Mouse (Mus musculus): ENCODE data around the gene Lgr4. TPM values are rescaled to one million over a fixed set of nuclear protein-coding genes. Genes with fewer than 3 reads are reported as not detected.
A peak's percentile ranks its signal among the peaks of the same experiment; 100 is the strongest.

Gene Lgr4
- polyA plus RNA-seq, 1 experiment from 2014 or later: 3.9 TPM

GRCm38 (mm10) chr2:109930366-109930765 is 12.9 kb downstream of the Lgr4 start:
- Histone ChIP-seq H3K9me3 (ENCODE audit: low read length) (no peaks in the 10 kb centered on the region), H3K4me2 (ENCODE audit: low read depth, low read length) (no peak overlapping the region)
- ATAC-seq: no peak

GRCm38 (mm10) chr2:109930771-109931170 is 13.3 kb downstream of the Lgr4 start:
- H3K4me1 ChIP-seq (ENCODE audit: insufficient read depth): peaks cover 11% of the 10 kb centered on the region; the same call in 1 of the 2 replicates
- no peak for DNase-seq

More at GRCm38 (mm10) chr2:109930366-109930765, 12.9 kb downstream of the Lgr4 start:
- H3K36me3 ChIP-seq (replicated peaks; ENCODE audit: insufficient read depth, low read length): 0 out of 2 replicates have a peak, but pooled peaks cover 5% of the 10 kb centered on the region
- peaks cover 13% of the 10 kb centered on the region; the same call in 1 of the 2 replicates for H3K4me1 ChIP-seq (ENCODE audit: insufficient read depth)
- H3K4me3 ChIP-seq (ENCODE audit: low read depth, low read length): no peak overlapping the region
- WGBS (ENCODE audit: insufficient replicate concordance): 85% methylated on average over 5 of the region's 5 CpGs
- no peak for TF ChIP-seq CTCF (IDR thresholded peaks at IDR 0.05; ENCODE audit: low read depth)
- no peak for TF ChIP-seq EP300 (IDR thresholded peaks at IDR 0.05; ENCODE audit: low read depth)
- DNase-seq: no peak
- H3K27me3 ChIP-seq (ENCODE audit: insufficient read depth, low read length): no peaks in the 10 kb centered on the region
- H3K27ac ChIP-seq (ENCODE audit: low read depth): no peak overlapping the region
- H3K9ac ChIP-seq (replicated peaks): no peak overlapping the region

GRCm38 (mm10) chr2:109931978-109932780 is 14.7 kb downstream of the Lgr4 start:
- Histone ChIP-seq H3K4me3 (ENCODE audit: low read depth, low read length) (peak overlapping the region; percentile 25), H3K9ac (replicated peaks) (no peak overlapping the region; the same call in 1 of the 2 replicates), H3K27me3 (ENCODE audit: insufficient read depth, low read length) (no peaks in the 10 kb centered on the region), H3K36me3 (replicated peaks; ENCODE audit: insufficient read depth, low read length) (no peaks in the 10 kb centered on the region), H3K4me1 (ENCODE audit: insufficient read depth) (peaks cover 14% of the 10 kb centered on the region; the same call in 1 of the 2 replicates), H3K4me2 (ENCODE audit: low read depth, low read length) (peak overlapping the region; percentile 59), H3K9me3 (ENCODE audit: low read length) (no peaks in the 10 kb centered on the region), H3K27ac (ENCODE audit: low read depth) (peak overlapping the region; percentile 64; the same call in 1 of the 2 replicates)
- 14% methylated on average over 13 of the region's 13 CpGs for WGBS (ENCODE audit: insufficient replicate concordance)
- ATAC-seq: peak; percentile 60
- no peak for DNase-seq
- TF ChIP-seq CTCF (IDR thresholded peaks at IDR 0.05; ENCODE audit: low read depth): no peak
- no peak for TF ChIP-seq EP300 (IDR thresholded peaks at IDR 0.05; ENCODE audit: low read depth)

More at GRCm38 (mm10) chr2:109930771-109931170, 13.3 kb downstream of the Lgr4 start:
- no peak for TF ChIP-seq EP300 (IDR thresholded peaks at IDR 0.05; ENCODE audit: low read depth)
- peak; percentile 22; the same call in 1 of the 2 replicates for TF ChIP-seq CTCF (IDR thresholded peaks at IDR 0.05; ENCODE audit: low read depth)
- 85% methylated on average over 4 of the region's 4 CpGs for WGBS (ENCODE audit: insufficient replicate concordance)
- no peak overlapping the region for H3K4me3 ChIP-seq (ENCODE audit: low read depth, low read length)
- H3K27ac ChIP-seq (ENCODE audit: low read depth): no peak overlapping the region
- no peak overlapping the region for H3K9ac ChIP-seq (replicated peaks)
- ATAC-seq: no peak
- H3K9me3 ChIP-seq (ENCODE audit: low read length): no peaks in the 10 kb centered on the region
- H3K4me2 ChIP-seq (ENCODE audit: low read depth, low read length): no peak overlapping the region
- no peaks in the 10 kb centered on the region for H3K27me3 ChIP-seq (ENCODE audit: insufficient read depth, low read length)
- H3K36me3 ChIP-seq (replicated peaks; ENCODE audit: insufficient read depth, low read length): 0 out of 2 replicates have a peak, but pooled peaks cover 2% of the 10 kb centered on the region

GRCm38 (mm10) chr2:109933151-109933550 is 15.7 kb downstream of the Lgr4 start:
- no peak for DNase-seq
- ATAC-seq: no peak
- H3K4me2 ChIP-seq (ENCODE audit: low read depth, low read length): peak overlapping the region; percentile 59
- 68% methylated on average over 3 of the region's 3 CpGs for WGBS (ENCODE audit: insufficient replicate concordance)
- peaks cover 14% of the 10 kb centered on the region; the same call in 1 of the 2 replicates for H3K4me1 ChIP-seq (ENCODE audit: insufficient read depth)
- TF ChIP-seq CTCF (IDR thresholded peaks at IDR 0.05; ENCODE audit: low read depth): no peak
- no peak for TF ChIP-seq EP300 (IDR thresholded peaks at IDR 0.05; ENCODE audit: low read depth)
- H3K4me3 ChIP-seq (ENCODE audit: low read depth, low read length): no peak overlapping the region; the same call in 1 of the 2 replicates
- no peaks in the 10 kb centered on the region for H3K36me3 ChIP-seq (replicated peaks; ENCODE audit: insufficient read depth, low read length)
- H3K9ac ChIP-seq (replicated peaks): no peak overlapping the region; the same call in 1 of the 2 replicates
- no peaks in the 10 kb centered on the region for H3K27me3 ChIP-seq (ENCODE audit: insufficient read depth, low read length)
- H3K9me3 ChIP-seq (ENCODE audit: low read length): no peaks in the 10 kb centered on the region
- H3K27ac ChIP-seq (ENCODE audit: low read depth): peak overlapping the region; percentile 58

GRCm38 (mm10) chr2:109934086-109934485 is 16.6 kb downstream of the Lgr4 start:
- WGBS (ENCODE audit: insufficient replicate concordance): 46% methylated on average over 4 of the region's 4 CpGs
- Histone ChIP-seq H3K4me2 (ENCODE audit: low read depth, low read length) (no peak overlapping the region), H3K27ac (ENCODE audit: low read depth) (0 out of 2 replicates have a peak overlapping the region, but pooled peaks have one; percentile 31), H3K36me3 (replicated peaks; ENCODE audit: insufficient read depth, low read length) (no peaks in the 10 kb centered on the region), H3K4me1 (ENCODE audit: insufficient read depth) (peaks cover 14% of the 10 kb centered on the region; the same call in 1 of the 2 replicates), H3K9me3 (ENCODE audit: low read length) (no peaks in the 10 kb centered on the region), H3K27me3 (ENCODE audit: insufficient read depth, low read length) (no peaks in the 10 kb centered on the region), H3K4me3 (ENCODE audit: low read depth, low read length) (no peak overlapping the region), H3K9ac (replicated peaks) (no peak overlapping the region; the same call in 1 of the 2 replicates)
- DNase-seq: no peak
- TF ChIP-seq CTCF (IDR thresholded peaks at IDR 0.05; ENCODE audit: low read depth): no peak
- TF ChIP-seq EP300 (IDR thresholded peaks at IDR 0.05; ENCODE audit: low read depth): no peak
- ATAC-seq: no peak

GRCm38 (mm10) chr2:109935194-109935593 is 17.7 kb downstream of the Lgr4 start:
- no peak overlapping the region for H3K9ac ChIP-seq (replicated peaks)
- H3K4me2 ChIP-seq (ENCODE audit: low read depth, low read length): no peak overlapping the region
- 86% methylated on average over 3 of the region's 3 CpGs for WGBS (ENCODE audit: insufficient replicate concordance)
- DNase-seq (no peak), ATAC-seq (no peak)
- no peak overlapping the region for H3K4me3 ChIP-seq (ENCODE audit: low read depth, low read length)
- no peaks in the 10 kb centered on the region for H3K36me3 ChIP-seq (replicated peaks; ENCODE audit: insufficient read depth, low read length)
- no peak overlapping the region for H3K27ac ChIP-seq (ENCODE audit: low read depth)
- peaks cover 14% of the 10 kb centered on the region; the same call in 1 of the 2 replicates for H3K4me1 ChIP-seq (ENCODE audit: insufficient read depth)
- TF ChIP-seq CTCF (IDR thresholded peaks at IDR 0.05; ENCODE audit: low read depth) (no peak), EP300 (IDR thresholded peaks at IDR 0.05; ENCODE audit: low read depth) (no peak)
- H3K9me3 ChIP-seq (ENCODE audit: low read length): no peaks in the 10 kb centered on the region
- no peaks in the 10 kb centered on the region for H3K27me3 ChIP-seq (ENCODE audit: insufficient read depth, low read length)
